Mouse (Mus musculus) liver, embryonic 11.5 days (tissue): ENCODE measurements around the gene Armc2. TPM values are rescaled to one million over a fixed set of nuclear protein-coding genes. Genes with fewer than 3 reads are reported as not detected.

Experiments
- ATAC-seq: fragments of 200-750 bp; cut with Nextera tagmentation; replicated peaks from 2 replicates; pipeline ENCODE4 v1.8.0; 2017; ENCODE audit warnings: moderate number of reproducible peaks, mild to moderate bottlenecking, moderate TSS enrichment, moderate library complexity; ENCODE audit not compliant: low FRiP score
- DNase-seq: peaks from one replicate; pipeline ENCODE4 v3.0.0-alpha.2; 2017; ENCODE audit warnings: low spot score
- H3K27ac ChIP-seq: fragments of 300-500 bp; sonication (generic); 2 replicates; pipeline ENCODE4 v1.5.1; 2014; ENCODE audit warnings: mild to moderate bottlenecking, low read depth, low read length, control low read depth
- H3K27me3 ChIP-seq: fragments of 300-500 bp; sonication (generic); replicated peaks from 2 replicates; pipeline ENCODE4 v1.6.1; 2014; ENCODE audit warnings: low read length, mixed read lengths; ENCODE audit not compliant: control insufficient read depth, insufficient read depth
- H3K36me3 ChIP-seq: fragments of 300-500 bp; sonication (generic); 2 replicates; pipeline ENCODE4 v1.6.1; 2014; ENCODE audit warnings: mild to moderate bottlenecking, low read length, moderate library complexity, mixed read lengths; ENCODE audit not compliant: control insufficient read depth, insufficient read depth
- H3K4me1 ChIP-seq: fragments of 300-500 bp; sonication (generic); replicated peaks from 2 replicates; pipeline ENCODE4 v1.6.1; 2014; ENCODE audit warnings: low read length, mixed read lengths; ENCODE audit not compliant: control insufficient read depth, insufficient read depth
- H3K4me2 ChIP-seq: fragments of 300-500 bp; sonication (generic); 2 replicates; pipeline ENCODE4 v1.6.1; 2014; ENCODE audit warnings: mild to moderate bottlenecking, control low read depth, moderate library complexity
- H3K4me3 ChIP-seq: fragments of 300-500 bp; sonication (generic); 2 replicates; pipeline ENCODE4 v1.5.1; 2014; ENCODE audit warnings: low read depth, low read length, control low read depth
- H3K9ac ChIP-seq: fragments of 300-500 bp; sonication (generic); 2 replicates; pipeline ENCODE4 v1.6.1; 2014; ENCODE audit warnings: low read depth, low read length, control low read depth
- H3K9me3 ChIP-seq: fragments of 300-500 bp; sonication (generic); 2 replicates; pipeline ENCODE4 v1.6.1; 2016; ENCODE audit warnings: low read length, inconsistent platforms, mixed read lengths; ENCODE audit not compliant: control insufficient read depth
- WGBS: fragments of 180-500 bp; shearing (Covaris S2); extraction: QIAGEN DNeasy Blood & Tissue Kit; methylation state at CpG from one replicate; pipeline ENCODE4 v1.1.7; 2014; 5-methylcytosine and 5-hydroxymethylcytosine counted together
- polyA plus RNA-seq: library from polyadenylated mRNA; unstranded; fragments of >200 nt; fragmentation: Nextera tagmentation; extraction: Ambion mirVana; gene quantifications from 2 replicates; pipeline ENCODE4 v1.2.1, GENCODE M21; 2014

Gene Armc2
- polyA plus RNA-seq, 1 experiment from 2014 or later, result 1.0 TPM

DNA sequence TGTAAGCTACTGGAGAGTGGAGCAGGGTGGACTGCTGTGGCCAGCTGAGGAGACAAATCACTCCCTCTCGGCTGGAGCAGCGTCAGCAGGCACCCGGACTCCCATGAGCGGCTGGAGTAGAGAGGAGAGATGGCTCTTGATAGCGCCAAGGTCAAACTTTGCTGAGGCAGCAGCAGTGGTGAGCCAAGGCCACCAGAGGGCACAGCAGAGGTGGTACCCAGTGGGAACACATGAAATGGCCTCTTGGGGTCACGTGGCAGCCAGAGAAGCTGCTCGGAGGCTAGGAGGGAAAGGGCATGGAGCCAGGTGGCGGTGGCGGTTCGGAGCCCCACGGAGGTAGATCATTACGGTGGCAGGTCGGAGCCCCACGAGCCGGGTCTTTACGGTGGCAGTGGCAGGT lies 12.8 kb upstream of the Armc2 start:
- Histone ChIP-seq H3K36me3 (no peaks in the 10 kb centered on the region), H3K4me3 (peak overlapping the region; percentile 11; the same call in 1 of the 2 replicates), H3K9me3 (no peaks in the 10 kb centered on the region), H3K4me1 (peaks cover 3% of the 10 kb centered on the region; the same call in 1 of the 2 replicates), H3K27ac (no peak overlapping the region), H3K4me2 (peak overlapping the region; percentile 41), H3K27me3 (no peaks in the 10 kb centered on the region), H3K9ac (0 out of 2 replicates have a peak overlapping the region, but pooled peaks have one; percentile 11)
- 11% methylated on average over 16 of the region's 16 CpGs for WGBS
- ATAC-seq (peak; percentile 81), DNase-seq (peak; percentile 66)

DNA sequence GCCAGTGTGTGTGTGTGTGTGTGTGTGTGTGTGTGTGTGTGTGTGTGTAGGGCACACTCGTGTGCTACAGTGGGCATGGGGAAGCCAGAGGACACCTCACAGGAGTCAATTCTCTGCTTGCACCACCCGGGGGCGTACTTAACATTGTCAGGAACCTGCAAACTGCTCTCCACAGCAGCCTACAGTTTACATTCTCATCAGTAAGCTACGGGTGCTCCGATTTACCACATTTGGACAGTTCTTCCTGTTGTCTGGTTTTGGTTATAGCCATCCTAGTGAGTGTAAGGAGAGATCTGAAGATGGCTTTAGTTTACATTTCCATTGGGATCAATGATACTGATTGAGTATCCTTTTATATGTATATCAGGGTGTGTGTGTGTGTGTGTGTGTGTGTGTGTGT lies 11.3 kb upstream of the Armc2 start:
- Histone ChIP-seq H3K4me1 (peaks cover 3% of the 10 kb centered on the region; the same call in 1 of the 2 replicates), H3K4me2 (no peak overlapping the region), H3K27ac (no peak overlapping the region), H3K27me3 (no peaks in the 10 kb centered on the region), H3K9me3 (no peaks in the 10 kb centered on the region), H3K4me3 (no peak overlapping the region), H3K36me3 (no peaks in the 10 kb centered on the region), H3K9ac (no peak overlapping the region)
- WGBS, result 60% methylated on average over 5 of the region's 5 CpGs
- DNase-seq (no peak), ATAC-seq (0 out of 2 replicates have a peak, but pooled peaks have one; percentile 41)

DNA sequence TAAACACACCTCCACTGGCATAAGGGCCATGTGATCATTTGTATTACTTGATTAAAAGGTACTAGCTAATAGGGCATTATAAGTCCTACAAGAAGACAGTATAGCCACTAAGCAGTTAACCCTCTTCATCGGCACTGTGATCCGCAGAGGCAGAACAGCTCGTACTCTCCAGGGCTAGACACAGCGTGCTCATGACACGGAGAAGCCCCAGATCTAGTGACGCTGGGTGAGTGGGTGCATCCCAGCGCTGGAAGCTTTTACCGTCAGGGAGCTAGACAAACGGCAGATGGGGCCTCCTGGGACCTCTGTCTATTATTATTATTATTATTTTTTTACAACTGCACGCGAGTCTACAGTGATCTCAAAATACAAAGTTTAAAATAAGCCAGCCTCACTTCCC lies 9.1 kb upstream of the Armc2 start:
- WGBS, result 84% methylated on average over 11 of the region's 11 CpGs
- no peak overlapping the region for H3K4me2 ChIP-seq
- ATAC-seq, result no peak

DNA sequence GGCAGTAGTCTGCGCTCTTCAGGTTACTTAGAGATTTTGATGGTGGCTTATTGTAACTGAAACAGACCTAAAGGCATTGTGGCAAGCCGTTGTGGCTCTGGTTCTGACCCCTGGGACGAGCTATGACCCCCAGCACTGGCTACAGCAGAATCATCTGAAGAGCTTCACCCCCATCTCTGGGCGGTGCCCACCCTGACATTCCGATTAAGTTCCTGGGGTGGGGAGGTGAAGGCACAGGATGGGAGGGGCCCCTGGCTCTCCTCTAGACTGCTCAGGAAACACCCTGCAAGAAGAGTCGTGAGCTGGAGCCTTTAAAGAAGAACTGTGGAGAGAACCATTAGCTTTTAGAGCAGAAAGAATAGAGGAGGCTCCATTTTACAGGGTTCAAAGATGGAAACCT lies 6.2 kb upstream of the Armc2 start:
- no peaks in the 10 kb centered on the region for H3K4me1 ChIP-seq
- H3K27me3 ChIP-seq, result no peaks in the 10 kb centered on the region
- H3K4me3 ChIP-seq, result no peak overlapping the region
- H3K36me3 ChIP-seq, result no peaks in the 10 kb centered on the region
- no peak overlapping the region for H3K9ac ChIP-seq
- no peak overlapping the region for H3K4me2 ChIP-seq
- DNase-seq, result no peak
- no peak overlapping the region for H3K27ac ChIP-seq
- no peaks in the 10 kb centered on the region for H3K9me3 ChIP-seq
- ATAC-seq, result no peak
- 66% methylated on average over 6 of the region's 6 CpGs for WGBS

More for the DNA sequence above, 9.1 kb upstream of the Armc2 start:
- Histone ChIP-seq H3K9me3 (no peaks in the 10 kb centered on the region), H3K4me3 (no peak overlapping the region), H3K36me3 (no peaks in the 10 kb centered on the region), H3K27ac (no peak overlapping the region), H3K4me1 (peaks cover 3% of the 10 kb centered on the region; the same call in 1 of the 2 replicates), H3K9ac (no peak overlapping the region), H3K27me3 (no peaks in the 10 kb centered on the region)
- DNase-seq, result no peak

DNA sequence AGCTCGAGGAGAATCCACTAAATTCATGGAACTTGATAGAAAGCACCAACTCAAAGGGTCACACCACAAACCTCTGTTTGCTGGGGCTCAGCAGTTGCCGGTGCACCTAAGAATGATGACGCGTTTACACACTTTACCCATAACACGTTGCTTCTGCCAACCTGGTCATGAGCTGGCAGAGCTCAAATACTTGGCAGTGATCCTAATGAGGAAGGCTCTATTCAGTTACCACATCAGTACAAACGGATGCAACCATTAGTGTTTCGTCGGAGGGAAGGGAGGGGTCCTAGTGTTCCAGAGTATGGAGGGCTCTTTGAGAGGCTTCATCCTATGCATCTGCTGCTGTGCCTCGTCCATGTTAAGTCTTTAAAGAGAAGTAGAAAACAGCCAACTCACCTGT lies 3.3 kb upstream of the Armc2 start:
- DNase-seq (no peak), ATAC-seq (no peak)
- Histone ChIP-seq H3K27ac (no peak overlapping the region), H3K36me3 (no peaks in the 10 kb centered on the region), H3K9me3 (no peaks in the 10 kb centered on the region), H3K4me3 (no peak overlapping the region), H3K4me2 (no peak overlapping the region), H3K9ac (no peak overlapping the region), H3K4me1 (peaks cover 9% of the 10 kb centered on the region), H3K27me3 (peaks cover 10% of the 10 kb centered on the region)
- 80% methylated on average over 9 of the region's 9 CpGs for WGBS

DNA sequence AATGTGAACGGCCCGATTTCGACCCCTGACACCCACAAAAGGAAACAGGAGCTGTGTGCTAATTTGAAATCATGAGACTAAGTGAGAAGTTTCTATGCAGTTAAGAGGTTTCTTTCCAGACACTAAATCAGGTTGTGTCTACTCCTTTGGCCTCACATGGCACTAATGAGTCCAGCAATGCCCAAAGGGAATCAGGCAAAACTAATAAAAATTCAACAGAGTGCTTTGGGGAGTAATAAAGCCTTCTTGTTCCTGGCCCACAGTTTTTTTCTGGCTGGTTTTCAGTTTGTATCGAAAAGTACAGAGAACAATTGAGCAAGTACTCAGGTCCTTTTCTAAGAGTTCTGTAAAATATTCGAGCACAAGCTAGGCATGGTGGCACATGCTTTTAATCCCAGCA lies 4.2 kb downstream of the Armc2 start:
- Histone ChIP-seq H3K4me2 (no peak overlapping the region), H3K27ac (no peak overlapping the region), H3K9ac (no peak overlapping the region), H3K4me3 (no peak overlapping the region), H3K4me1 (peaks cover 9% of the 10 kb centered on the region), H3K27me3 (peaks cover 11% of the 10 kb centered on the region), H3K9me3 (no peaks in the 10 kb centered on the region), H3K36me3 (no peaks in the 10 kb centered on the region)
- 80% methylated on average over 5 of the region's 5 CpGs for WGBS
- DNase-seq, result no peak
- ATAC-seq, result no peak

DNA sequence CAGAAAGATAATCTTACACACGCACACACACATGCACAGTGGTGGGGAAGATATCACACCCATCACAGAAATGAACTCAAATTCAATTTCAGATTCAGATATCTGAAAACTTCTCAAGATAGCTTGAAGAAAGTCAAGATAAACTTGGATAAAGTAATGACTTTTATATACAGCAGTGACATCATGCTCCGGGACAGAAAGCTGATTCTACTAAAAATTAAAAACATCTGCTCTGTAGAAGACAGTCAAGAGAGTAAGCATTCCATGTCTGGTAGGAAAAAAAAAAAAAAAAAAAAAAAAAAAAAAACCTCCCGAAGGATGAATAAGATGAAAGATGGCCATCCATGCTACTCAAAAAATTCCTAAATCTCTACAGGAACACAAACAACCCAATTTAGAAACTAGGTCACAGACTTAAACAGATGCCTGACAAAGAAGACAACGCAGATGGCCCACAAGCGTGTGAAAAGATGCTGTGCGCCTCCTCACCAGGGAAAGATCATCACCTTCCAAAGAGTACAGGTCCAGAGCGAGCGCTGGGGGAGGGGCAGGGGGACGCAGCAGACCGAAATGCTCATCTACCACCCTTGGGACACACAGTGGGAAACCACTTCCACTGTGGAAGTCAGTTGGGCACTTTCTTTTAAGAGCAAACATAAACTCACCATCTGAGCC lies 7.3 kb downstream of the Armc2 start:
- no peak overlapping the region for H3K4me2 ChIP-seq
- ATAC-seq, result no peak
- no peak for DNase-seq
- no peaks in the 10 kb centered on the region for H3K27me3 ChIP-seq
- no peaks in the 10 kb centered on the region for H3K4me1 ChIP-seq
- H3K9me3 ChIP-seq, result no peaks in the 10 kb centered on the region
- no peak overlapping the region for H3K9ac ChIP-seq
- H3K27ac ChIP-seq, result no peak overlapping the region
- WGBS, result 85% methylated on average over 10 of the region's 10 CpGs
- no peak overlapping the region for H3K4me3 ChIP-seq
- H3K36me3 ChIP-seq, result no peaks in the 10 kb centered on the region

DNA sequence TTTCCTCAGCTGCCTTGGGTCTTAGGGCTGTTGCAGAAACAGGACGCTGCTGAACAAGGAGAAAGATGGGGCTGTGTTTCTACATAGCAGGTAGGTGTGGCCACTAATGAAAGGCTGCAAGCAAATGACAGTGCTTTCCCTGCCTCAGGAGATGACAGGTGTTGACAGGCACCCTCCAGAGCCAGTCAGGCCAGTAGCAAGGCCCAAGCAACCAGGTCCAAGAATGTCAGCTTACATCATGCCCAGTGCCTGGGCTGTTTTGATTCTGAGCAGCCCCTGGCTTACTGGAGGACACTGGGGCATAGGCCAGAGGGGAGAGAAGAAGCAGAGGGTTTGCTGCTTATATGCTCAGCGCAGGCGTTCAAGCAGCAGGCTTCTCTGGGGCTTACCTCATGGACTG lies 13.0 kb downstream of the Armc2 start:
- ATAC-seq, result no peak
- no peak overlapping the region for H3K9ac ChIP-seq
- no peak overlapping the region for H3K4me3 ChIP-seq
- no peak overlapping the region for H3K27ac ChIP-seq
- no peaks in the 10 kb centered on the region for H3K36me3 ChIP-seq
- no peaks in the 10 kb centered on the region for H3K9me3 ChIP-seq
- H3K4me1 ChIP-seq, result no peaks in the 10 kb centered on the region
- 71% methylated on average over 3 of the region's 3 CpGs for WGBS
- H3K27me3 ChIP-seq, result no peaks in the 10 kb centered on the region
- no peak for DNase-seq
- H3K4me2 ChIP-seq, result no peak overlapping the region

DNA sequence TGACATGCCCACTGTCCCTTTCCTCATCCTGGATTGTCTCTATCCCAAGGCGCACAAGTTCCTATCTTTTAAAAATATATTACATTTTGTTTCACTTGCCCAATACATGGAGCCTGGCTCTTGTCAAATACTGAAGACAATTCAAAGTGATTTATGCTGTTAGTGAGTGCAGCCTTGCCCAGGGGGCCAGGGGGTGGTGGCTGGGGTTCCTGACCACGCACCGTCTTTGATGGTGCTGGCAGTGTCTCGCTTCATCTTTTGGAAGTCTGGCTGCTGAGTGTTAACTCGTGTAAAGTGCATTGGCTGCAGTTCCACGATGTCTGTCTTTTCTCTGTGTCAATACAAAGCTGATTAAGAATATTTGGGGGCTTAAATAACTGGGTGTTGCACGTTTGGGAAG lies 13.6 kb downstream of the Armc2 start:
- Histone ChIP-seq H3K4me1 (no peaks in the 10 kb centered on the region), H3K27ac (no peak overlapping the region), H3K27me3 (no peaks in the 10 kb centered on the region), H3K4me3 (no peak overlapping the region), H3K36me3 (no peaks in the 10 kb centered on the region), H3K4me2 (no peak overlapping the region), H3K9me3 (no peaks in the 10 kb centered on the region), H3K9ac (no peak overlapping the region)
- no peak for DNase-seq
- no peak for ATAC-seq
- 57% methylated on average over 7 of the region's 7 CpGs for WGBS
